Mouse (Mus musculus): Measurements from ENCODE around the gene Stk10. TPM values are rescaled to one million over a fixed set of nuclear protein-coding genes. Genes with fewer than 3 reads are reported as not detected.

Gene Stk10
- polyA plus RNA-seq, 1 experiment from 2014 or later = 19.3 TPM

- WGBS (ENCODE audit: missing documents) = 91% methylated on average over 4 of the region's 5 CpGs
- H3K27ac ChIP-seq = peak overlapping the region; percentile 80; the same call in 1 of the 2 replicates
These were observed 29.6 kb downstream of the Stk10 start for GRCm38 (mm10) chr11:32562706-32563105.

GRCm38 (mm10) chr11:32563660-32564059, 30.6 kb downstream of the Stk10 start:
- peak overlapping the region; percentile 80 for H3K27ac ChIP-seq
- no peaks in the 10 kb centered on the region for H3K36me3 ChIP-seq (ENCODE audit: inconsistent target)
- no peak overlapping the region for H3K4me3 ChIP-seq (ENCODE audit: inconsistent target)
- H3K79me2 ChIP-seq (ENCODE audit: inconsistent target) = peaks cover 67% of the 10 kb centered on the region
- WGBS (ENCODE audit: missing documents) = 38% methylated on average over 3 of the region's 3 CpGs

More at GRCm38 (mm10) chr11:32562706-32563105, 29.6 kb downstream of the Stk10 start:
- Histone ChIP-seq H3K36me3 (ENCODE audit: inconsistent target) (no peaks in the 10 kb centered on the region), H3K79me2 (ENCODE audit: inconsistent target) (peaks cover 58% of the 10 kb centered on the region), H3K4me3 (ENCODE audit: inconsistent target) (no peak overlapping the region)

- WGBS (ENCODE audit: missing documents) = 35% methylated on average over 4 of the region's 4 CpGs
- Histone ChIP-seq H3K4me3 (ENCODE audit: inconsistent target) (no peak overlapping the region), H3K79me2 (ENCODE audit: inconsistent target) (peaks cover 72% of the 10 kb centered on the region), H3K27ac (peak overlapping the region; percentile 80), H3K36me3 (ENCODE audit: inconsistent target) (no peaks in the 10 kb centered on the region)
These were observed 31.5 kb downstream of the Stk10 start for GRCm38 (mm10) chr11:32564629-32565028.

- 6% methylated on average over 8 of the region's 8 CpGs for WGBS (ENCODE audit: missing documents)
- Histone ChIP-seq H3K4me3 (ENCODE audit: inconsistent target) (no peak overlapping the region), H3K79me2 (ENCODE audit: inconsistent target) (peaks cover 72% of the 10 kb centered on the region), H3K27ac (peak overlapping the region; percentile 80), H3K36me3 (ENCODE audit: inconsistent target) (no peaks in the 10 kb centered on the region)
These were observed 32.0 kb downstream of the Stk10 start for GRCm38 (mm10) chr11:32565088-32565487.

- Histone ChIP-seq H3K79me2 (ENCODE audit: inconsistent target) (peaks cover 71% of the 10 kb centered on the region), H3K36me3 (ENCODE audit: inconsistent target) (no peaks in the 10 kb centered on the region), H3K4me3 (ENCODE audit: inconsistent target) (no peak overlapping the region), H3K27ac (no peak overlapping the region)
- WGBS (ENCODE audit: missing documents) = 95% methylated on average over 6 of the region's 6 CpGs
These were observed 33.1 kb downstream of the Stk10 start for GRCm38 (mm10) chr11:32566184-32566583.

GRCm38 (mm10) chr11:32567000-32567855, 34.1 kb downstream of the Stk10 start:
- Histone ChIP-seq H3K79me2 (ENCODE audit: inconsistent target) (peaks cover 76% of the 10 kb centered on the region), H3K4me3 (ENCODE audit: inconsistent target) (no peak overlapping the region), H3K36me3 (ENCODE audit: inconsistent target) (no peaks in the 10 kb centered on the region), H3K27ac (no peak overlapping the region)
- 93% methylated on average over 9 of the region's 10 CpGs for WGBS (ENCODE audit: missing documents)

- peaks cover 76% of the 10 kb centered on the region for H3K79me2 ChIP-seq (ENCODE audit: inconsistent target)
- WGBS (ENCODE audit: missing documents) = 89% methylated on average over 7 of the region's 7 CpGs
- H3K27ac ChIP-seq = no peak overlapping the region
- H3K4me3 ChIP-seq (ENCODE audit: inconsistent target) = no peak overlapping the region
- no peaks in the 10 kb centered on the region for H3K36me3 ChIP-seq (ENCODE audit: inconsistent target)
These were observed 35.0 kb downstream of the Stk10 start for GRCm38 (mm10) chr11:32568060-32568459.

- Histone ChIP-seq H3K79me2 (ENCODE audit: inconsistent target) (peaks cover 79% of the 10 kb centered on the region), H3K4me3 (ENCODE audit: inconsistent target) (no peak overlapping the region), H3K27ac (no peak overlapping the region), H3K36me3 (ENCODE audit: inconsistent target) (no peaks in the 10 kb centered on the region)
- WGBS (ENCODE audit: missing documents) = 92% methylated on average over 15 of the region's 15 CpGs
These were observed 35.7 kb downstream of the Stk10 start for GRCm38 (mm10) chr11:32568637-32569293.

- WGBS (ENCODE audit: missing documents) = 43% methylated on average over 6 of the region's 6 CpGs
- Histone ChIP-seq H3K4me3 (ENCODE audit: inconsistent target) (no peak overlapping the region), H3K79me2 (ENCODE audit: inconsistent target) (peaks cover 76% of the 10 kb centered on the region), H3K27ac (no peak overlapping the region), H3K36me3 (ENCODE audit: inconsistent target) (no peaks in the 10 kb centered on the region)
These were observed 38.0 kb downstream of the Stk10 start for GRCm38 (mm10) chr11:32571103-32571502.

GRCm38 (mm10) chr11:32573669-32574068, 40.6 kb downstream of the Stk10 start:
- WGBS (ENCODE audit: missing documents) = 87% methylated on average over 2 of the region's 2 CpGs
- Histone ChIP-seq H3K4me3 (ENCODE audit: inconsistent target) (no peak overlapping the region), H3K27ac (no peak overlapping the region), H3K79me2 (ENCODE audit: inconsistent target) (peaks cover 51% of the 10 kb centered on the region), H3K36me3 (ENCODE audit: inconsistent target) (no peaks in the 10 kb centered on the region)

GRCm38 (mm10) chr11:32575964-32576759, 43.1 kb downstream of the Stk10 start:
- no peak overlapping the region for H3K27ac ChIP-seq
- WGBS (ENCODE audit: missing documents) = 96% methylated on average over 6 of the region's 6 CpGs
- no peaks in the 10 kb centered on the region for H3K36me3 ChIP-seq (ENCODE audit: inconsistent target)
- H3K79me2 ChIP-seq (ENCODE audit: inconsistent target) = peaks cover 32% of the 10 kb centered on the region; the same call in 1 of the 2 replicates
- H3K4me3 ChIP-seq (ENCODE audit: inconsistent target) = no peak overlapping the region

GRCm38 (mm10) chr11:32576760-32577050, 43.6 kb downstream of the Stk10 start:
- Histone ChIP-seq H3K36me3 (ENCODE audit: inconsistent target) (no peaks in the 10 kb centered on the region), H3K79me2 (ENCODE audit: inconsistent target) (peaks cover 27% of the 10 kb centered on the region; the same call in 1 of the 2 replicates), H3K27ac (no peak overlapping the region), H3K4me3 (ENCODE audit: inconsistent target) (no peak overlapping the region)
- WGBS (ENCODE audit: missing documents) = 94% methylated on average over 5 of the region's 5 CpGs

GRCm38 (mm10) chr11:32580305-32580947, 47.3 kb downstream of the Stk10 start:
- WGBS (ENCODE audit: missing documents) = 52% methylated on average over 13 of the region's 16 CpGs
- H3K79me2 ChIP-seq (ENCODE audit: inconsistent target) = no peaks in the 10 kb centered on the region
- no peaks in the 10 kb centered on the region for H3K36me3 ChIP-seq (ENCODE audit: inconsistent target)
- no peak overlapping the region for H3K4me3 ChIP-seq (ENCODE audit: inconsistent target)
- peak overlapping the region; percentile 24; the same call in 1 of the 2 replicates for H3K27ac ChIP-seq

GRCm38 (mm10) chr11:32581031-32581430, 47.9 kb downstream of the Stk10 start:
- no peaks in the 10 kb centered on the region for H3K36me3 ChIP-seq (ENCODE audit: inconsistent target)
- H3K79me2 ChIP-seq (ENCODE audit: inconsistent target) = no peaks in the 10 kb centered on the region
- WGBS (ENCODE audit: missing documents) = 92% methylated on average over 2 of the region's 2 CpGs
- peak overlapping the region; percentile 24; the same call in 1 of the 2 replicates for H3K27ac ChIP-seq
- no peak overlapping the region for H3K4me3 ChIP-seq (ENCODE audit: inconsistent target)
